Mouse (Mus musculus) forebrain, embryonic 11.5 days (tissue): Measurements from ENCODE around the gene Cit. TPM values are rescaled to one million over a fixed set of nuclear protein-coding genes. Genes with fewer than 3 reads are reported as not detected.

Experiments used
- ATAC-seq: fragments of 200-750 bp; cut with Nextera tagmentation; replicated peaks from 2 replicates; pipeline ENCODE4 v1.8.0; 2017; ENCODE audit warnings: moderate TSS enrichment; ENCODE audit not compliant: low FRiP score
- DNase-seq: peaks from one replicate; pipeline ENCODE4 v3.0.0-alpha.2; 2017; ENCODE audit warnings: low spot score
- H3K27ac ChIP-seq: fragments of 300-500 bp; sonication (generic); 2 replicates; pipeline ENCODE4 v1.5.1; 2014; ENCODE audit warnings: low read depth, low read length
- H3K27me3 ChIP-seq: fragments of 300-500 bp; sonication (generic); 2 replicates; pipeline ENCODE4 v1.6.1; 2014; ENCODE audit warnings: mild to moderate bottlenecking, low read length, mixed read lengths; ENCODE audit not compliant: control insufficient read depth, insufficient read depth
- H3K36me3 ChIP-seq: fragments of 300-500 bp; sonication (generic); 2 replicates; pipeline ENCODE4 v1.6.1; 2014; ENCODE audit warnings: mild to moderate bottlenecking, low read length, moderate library complexity, mixed read lengths; ENCODE audit not compliant: control insufficient read depth, insufficient read depth
- H3K4me1 ChIP-seq: fragments of 300-500 bp; sonication (generic); replicated peaks from 2 replicates; pipeline ENCODE4 v1.6.1; 2014; ENCODE audit warnings: low read length, mixed read lengths; ENCODE audit not compliant: control insufficient read depth, insufficient read depth
- H3K4me2 ChIP-seq: fragments of 300-500 bp; sonication (generic); 2 replicates; pipeline ENCODE4 v1.6.1; 2014; ENCODE audit warnings: low read depth, mild to moderate bottlenecking, low read length, moderate library complexity, mixed read lengths; ENCODE audit not compliant: severe bottlenecking
- H3K4me3 ChIP-seq: fragments of 300-500 bp; sonication (generic); 2 replicates; pipeline ENCODE4 v1.5.1; 2014; ENCODE audit warnings: low read depth, low read length
- H3K9ac ChIP-seq: fragments of 300-500 bp; sonication (generic); 2 replicates; pipeline ENCODE4 v1.6.1; 2014; ENCODE audit warnings: low read length
- H3K9me3 ChIP-seq: fragments of 300-500 bp; sonication (generic); 2 replicates; pipeline ENCODE4 v1.6.1; 2016; ENCODE audit warnings: low read length, mixed read lengths; ENCODE audit not compliant: control insufficient read depth
- WGBS: fragments of 180-500 bp; shearing (Covaris S2); extraction: QIAGEN DNeasy Blood & Tissue Kit; methylation state at CpG from one replicate; pipeline ENCODE4 v1.1.7; 2014; 5-methylcytosine and 5-hydroxymethylcytosine counted together
- polyA plus RNA-seq: library from polyadenylated mRNA; unstranded; fragments of >200 nt; fragmentation: Nextera tagmentation; extraction: Ambion mirVana; gene quantifications from 2 replicates; pipeline ENCODE4 v1.2.1, GENCODE M21; 2014

The Cit gene
- polyA plus RNA-seq, 1 experiment from 2014 or later = 48.9 TPM

DNA sequence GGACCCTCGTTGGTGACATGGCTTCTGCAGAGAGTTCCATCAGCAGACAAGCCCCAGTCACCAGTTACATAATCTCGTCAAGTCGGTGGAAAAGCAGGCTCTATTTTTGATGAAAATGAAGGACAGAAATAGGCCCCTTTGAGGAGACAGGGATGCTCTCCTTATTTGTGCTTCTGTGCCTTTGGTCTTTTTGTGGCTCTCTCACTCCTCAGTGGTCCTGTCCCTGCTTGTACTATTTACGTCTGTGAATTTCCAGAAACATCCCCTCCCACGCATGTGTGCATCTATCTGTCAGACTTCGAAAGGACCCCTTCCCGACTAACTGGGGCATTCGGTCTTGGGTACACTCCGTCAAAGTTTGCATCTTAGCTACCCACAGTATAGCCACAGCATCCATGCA lies 116.7 kb downstream of the Cit start:
- Histone ChIP-seq H3K4me2 (no peak overlapping the region), H3K9ac (no peak overlapping the region), H3K4me3 (no peak overlapping the region), H3K9me3 (no peaks in the 10 kb centered on the region; the same call in 1 of the 2 replicates), H3K27me3 (no peaks in the 10 kb centered on the region), H3K36me3 (peaks cover 5% of the 10 kb centered on the region; the same call in 1 of the 2 replicates), H3K27ac (no peak overlapping the region), H3K4me1 (no peaks in the 10 kb centered on the region)
- DNase-seq (no peak), ATAC-seq (no peak)
- WGBS = 94% methylated on average over 9 of the region's 9 CpGs

DNA sequence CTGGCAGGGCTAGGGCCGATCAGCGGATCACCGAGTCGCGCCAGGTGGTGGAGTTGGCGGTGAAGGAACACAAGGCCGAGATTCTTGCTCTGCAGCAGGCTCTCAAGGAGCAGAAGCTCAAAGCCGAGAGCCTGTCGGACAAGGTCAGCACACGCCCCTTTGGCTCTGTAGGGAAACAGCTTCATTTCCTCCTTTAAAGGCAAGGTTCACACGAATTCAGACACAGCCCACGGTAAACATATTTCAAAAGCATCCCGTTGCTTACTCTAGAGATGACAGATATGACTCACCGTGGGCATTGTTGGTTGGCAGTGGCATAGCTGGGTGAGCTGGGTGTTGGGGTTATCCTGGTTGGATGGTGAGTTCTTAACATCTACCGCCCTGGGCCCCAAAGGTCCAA lies 126.2 kb downstream of the Cit start:
- DNase-seq (no peak), ATAC-seq (no peak)
- Histone ChIP-seq H3K4me1 (no peaks in the 10 kb centered on the region), H3K4me3 (no peak overlapping the region), H3K4me2 (no peak overlapping the region), H3K27ac (no peak overlapping the region), H3K9ac (no peak overlapping the region), H3K27me3 (no peaks in the 10 kb centered on the region), H3K9me3 (no peaks in the 10 kb centered on the region), H3K36me3 (peaks cover 6% of the 10 kb centered on the region; the same call in 1 of the 2 replicates)
- 96% methylated on average over 15 of the region's 15 CpGs for WGBS

DNA sequence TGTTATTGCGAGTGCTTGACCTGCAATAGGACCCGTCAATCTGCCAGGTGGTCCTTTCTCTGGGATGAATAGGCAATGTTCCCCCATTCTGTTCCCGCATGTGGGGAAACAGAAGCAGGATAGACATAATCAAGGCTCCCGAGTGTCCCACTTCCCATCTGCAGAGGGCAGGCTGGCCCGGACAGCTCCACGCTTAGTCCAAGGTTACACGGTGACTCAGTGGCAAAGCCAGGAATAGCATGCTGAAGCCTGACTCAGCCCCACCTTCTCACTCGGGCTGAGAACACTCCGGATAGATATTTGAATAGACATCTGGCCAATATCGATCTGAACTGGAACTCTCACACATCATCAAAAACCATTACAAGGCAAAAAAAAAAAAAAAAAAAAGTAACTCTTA lies 130.6 kb downstream of the Cit start:
- Histone ChIP-seq H3K36me3 (peaks cover 6% of the 10 kb centered on the region; the same call in 1 of the 2 replicates), H3K27me3 (no peaks in the 10 kb centered on the region)
- 87% methylated on average over 10 of the region's 10 CpGs for WGBS

DNA sequence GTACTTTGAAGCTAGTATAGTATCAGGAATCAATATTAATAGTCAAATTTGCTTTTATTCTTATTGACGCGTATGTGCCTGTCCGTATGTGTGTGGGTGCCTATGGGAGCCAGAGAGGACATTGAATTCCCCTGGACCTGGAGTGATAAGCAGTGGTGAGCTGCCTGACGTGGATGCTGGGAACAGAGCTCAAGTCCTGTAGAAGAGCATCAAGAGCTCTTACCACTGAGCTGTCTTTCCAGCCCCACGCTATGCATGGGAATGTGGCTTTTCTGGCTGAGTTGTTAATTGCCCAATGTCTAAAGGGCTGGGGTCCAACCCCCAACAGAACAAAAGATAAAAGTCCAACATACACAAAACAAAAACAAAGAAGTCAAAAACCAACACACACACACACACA lies 131.4 kb downstream of the Cit start:
- 90% methylated on average over 5 of the region's 5 CpGs for WGBS
- Histone ChIP-seq H3K36me3 (peaks cover 7% of the 10 kb centered on the region; the same call in 1 of the 2 replicates), H3K9me3 (no peaks in the 10 kb centered on the region)

More for the DNA sequence above, 130.6 kb downstream of the Cit start:
- no peak overlapping the region for H3K27ac ChIP-seq
- H3K4me3 ChIP-seq = no peak overlapping the region
- DNase-seq (no peak), ATAC-seq (no peak)
- H3K4me2 ChIP-seq = no peak overlapping the region
- H3K4me1 ChIP-seq = no peaks in the 10 kb centered on the region
- no peaks in the 10 kb centered on the region for H3K9me3 ChIP-seq
- H3K9ac ChIP-seq = no peak overlapping the region

DNA sequence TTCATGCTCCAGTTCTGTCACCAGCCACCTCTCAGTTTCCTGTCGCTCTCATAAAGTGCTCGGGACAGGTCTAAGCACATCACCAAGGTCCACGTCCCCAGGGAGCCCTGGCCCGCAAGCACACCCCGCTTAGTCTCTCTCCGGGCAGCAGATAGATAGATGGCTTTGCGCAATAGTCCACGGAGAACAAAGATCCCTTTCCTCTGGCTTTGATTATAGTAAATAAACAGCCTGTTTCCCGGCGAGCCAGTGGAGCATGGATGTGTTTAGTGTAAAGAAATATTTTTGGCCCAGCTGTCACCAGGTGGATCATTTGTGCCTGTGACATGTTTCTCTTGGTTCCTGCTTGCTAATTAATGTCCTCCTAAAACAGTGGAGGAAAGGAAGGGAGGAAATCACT lies 132.2 kb downstream of the Cit start:
- no peak for ATAC-seq
- DNase-seq = no peak
- Histone ChIP-seq H3K9me3 (no peaks in the 10 kb centered on the region), H3K27ac (no peak overlapping the region), H3K4me3 (no peak overlapping the region), H3K27me3 (no peaks in the 10 kb centered on the region), H3K4me1 (no peaks in the 10 kb centered on the region), H3K9ac (no peak overlapping the region), H3K36me3 (peaks cover 12% of the 10 kb centered on the region; the same call in 1 of the 2 replicates), H3K4me2 (no peak overlapping the region)
- 82% methylated on average over 10 of the region's 10 CpGs for WGBS

More for the DNA sequence above, 131.4 kb downstream of the Cit start:
- H3K27me3 ChIP-seq = no peaks in the 10 kb centered on the region
- ATAC-seq = no peak
- H3K4me3 ChIP-seq = no peak overlapping the region
- H3K4me1 ChIP-seq = no peaks in the 10 kb centered on the region
- H3K27ac ChIP-seq = no peak overlapping the region
- H3K9ac ChIP-seq = no peak overlapping the region
- no peak overlapping the region for H3K4me2 ChIP-seq
- DNase-seq = no peak

DNA sequence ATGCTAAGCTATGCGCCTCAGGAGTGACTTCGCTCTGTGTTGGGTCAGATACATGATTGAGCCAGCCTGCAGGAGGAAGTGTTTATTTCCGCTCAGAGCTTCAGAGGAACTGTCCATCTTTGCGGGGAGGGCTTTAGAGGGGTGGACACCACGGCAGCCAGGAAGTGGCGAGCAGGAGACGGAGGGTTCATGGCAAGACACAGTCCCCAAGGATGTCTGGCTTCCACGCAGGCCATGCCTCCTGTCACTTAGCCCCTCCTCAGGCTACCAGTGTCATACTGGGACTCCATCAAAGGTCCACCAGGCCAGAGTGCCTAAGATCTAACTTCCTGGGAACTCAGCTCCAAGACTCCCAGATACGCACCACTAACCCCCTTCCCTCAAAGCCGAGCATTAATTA lies 132.7 kb downstream of the Cit start:
- 88% methylated on average over 10 of the region's 10 CpGs for WGBS
- no peaks in the 10 kb centered on the region for H3K9me3 ChIP-seq
- peaks cover 12% of the 10 kb centered on the region; the same call in 1 of the 2 replicates for H3K36me3 ChIP-seq
- H3K4me1 ChIP-seq = no peaks in the 10 kb centered on the region
- no peak overlapping the region for H3K4me3 ChIP-seq
- H3K9ac ChIP-seq = no peak overlapping the region
- no peaks in the 10 kb centered on the region for H3K27me3 ChIP-seq
- ATAC-seq (no peak), DNase-seq (no peak)
- H3K27ac ChIP-seq = no peak overlapping the region
- no peak overlapping the region for H3K4me2 ChIP-seq

DNA sequence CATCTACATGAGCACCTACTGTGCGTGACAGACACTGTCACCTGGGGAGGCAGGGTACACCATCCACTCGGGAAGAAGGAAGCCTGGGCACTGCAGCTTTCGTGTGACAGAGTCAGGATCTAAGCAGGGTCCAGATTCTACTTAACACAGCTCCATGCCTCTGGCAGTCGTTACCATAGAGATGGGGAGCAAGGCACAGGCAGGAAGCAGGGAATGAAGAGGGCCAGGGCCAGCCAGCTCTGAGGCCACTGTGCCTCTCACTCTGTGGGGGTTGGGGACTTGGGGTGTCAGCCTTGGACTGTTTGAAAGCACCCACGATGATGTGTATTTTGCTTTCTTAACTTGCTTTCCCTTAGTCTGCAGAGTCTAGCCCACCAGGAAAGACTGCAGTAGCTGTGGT lies 133.2 kb downstream of the Cit start:
- no peak overlapping the region for H3K4me3 ChIP-seq
- no peak overlapping the region for H3K27ac ChIP-seq
- H3K4me2 ChIP-seq = no peak overlapping the region
- H3K9me3 ChIP-seq = no peaks in the 10 kb centered on the region
- no peak for ATAC-seq
- H3K9ac ChIP-seq = no peak overlapping the region
- no peaks in the 10 kb centered on the region for H3K27me3 ChIP-seq
- no peak for DNase-seq
- H3K4me1 ChIP-seq = no peaks in the 10 kb centered on the region
- WGBS = 79% methylated on average over 5 of the region's 5 CpGs
- peaks cover 12% of the 10 kb centered on the region; the same call in 1 of the 2 replicates for H3K36me3 ChIP-seq

DNA sequence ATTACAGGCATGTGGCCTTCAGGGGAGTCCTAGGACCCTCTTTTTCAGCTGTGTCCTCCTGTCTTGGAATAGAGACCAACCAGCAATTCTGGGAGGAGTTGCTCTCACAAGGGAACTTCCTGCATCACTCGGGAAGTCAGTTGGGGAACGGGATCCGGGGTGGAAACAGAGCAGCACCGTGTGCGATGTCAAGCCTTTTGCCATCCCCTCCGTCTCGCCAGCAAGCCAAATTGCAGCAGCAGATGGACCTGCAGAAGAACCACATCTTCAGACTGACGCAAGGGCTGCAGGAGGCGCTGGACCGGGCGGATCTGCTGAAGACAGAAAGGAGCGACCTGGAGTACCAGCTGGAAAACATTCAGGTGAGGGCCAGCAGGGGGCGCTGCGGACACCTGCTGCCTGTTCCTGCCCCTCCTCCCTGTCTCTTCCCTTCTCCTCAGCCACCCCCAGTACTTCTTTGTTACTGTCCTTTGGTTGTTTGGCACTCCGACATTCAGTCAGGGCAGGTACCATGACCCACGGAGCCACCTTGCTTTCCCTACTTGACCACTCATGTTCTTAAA lies 134.1 kb downstream of the Cit start:
- Histone ChIP-seq H3K9me3 (no peaks in the 10 kb centered on the region), H3K4me3 (no peak overlapping the region), H3K4me1 (no peaks in the 10 kb centered on the region), H3K27me3 (no peaks in the 10 kb centered on the region), H3K4me2 (no peak overlapping the region), H3K36me3 (peaks cover 6% of the 10 kb centered on the region; the same call in 1 of the 2 replicates), H3K27ac (no peak overlapping the region), H3K9ac (no peak overlapping the region)
- peak; percentile 64 for DNase-seq
- 58% methylated on average over 16 of the region's 16 CpGs for WGBS
- no peak for ATAC-seq

DNA sequence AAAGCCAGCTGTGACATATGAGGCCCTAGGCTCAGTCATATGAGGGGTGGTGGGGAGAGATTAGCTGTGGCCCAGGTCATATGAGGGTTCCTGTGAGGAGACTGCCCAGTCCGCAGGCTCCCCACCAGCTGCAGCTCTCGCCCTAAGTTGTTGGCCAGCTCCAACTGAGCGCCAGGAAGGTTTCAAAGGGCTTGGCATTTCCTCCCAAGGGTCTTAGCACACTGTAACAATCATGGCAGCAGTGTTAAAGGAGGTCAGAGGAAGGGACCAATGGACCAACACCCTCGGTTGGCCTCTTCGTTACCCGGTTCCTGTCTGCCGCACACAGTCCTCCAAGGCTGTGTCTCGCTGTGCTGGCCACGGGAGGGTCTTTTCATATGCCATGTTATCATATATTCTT lies 135.5 kb downstream of the Cit start:
- no peaks in the 10 kb centered on the region for H3K9me3 ChIP-seq
- peaks cover 6% of the 10 kb centered on the region; the same call in 1 of the 2 replicates for H3K36me3 ChIP-seq
- no peaks in the 10 kb centered on the region for H3K4me1 ChIP-seq
- WGBS = 91% methylated on average over 9 of the region's 9 CpGs
- no peak for DNase-seq
- H3K27me3 ChIP-seq = no peaks in the 10 kb centered on the region
- ATAC-seq = no peak
- H3K27ac ChIP-seq = no peak overlapping the region
- no peak overlapping the region for H3K9ac ChIP-seq
- no peak overlapping the region for H3K4me2 ChIP-seq
- no peak overlapping the region for H3K4me3 ChIP-seq
